Mouse (Mus musculus) liver, adult 2 months (tissue): ENCODE results near the gene Sipa1l2. TPM values are rescaled to one million over a fixed set of nuclear protein-coding genes. Genes with fewer than 3 reads are reported as not detected.

ENCODE experiments used
- DNase-seq: peaks from one replicate; pipeline ENCODE4 v3.0.0-alpha.2; 2011; ENCODE audit warnings: low read depth, low spot score; ENCODE audit errors: extremely low read depth
- H3K27ac ChIP-seq: fragments of 200-500 bp; replicated peaks from 2 replicates; pipeline ENCODE4 v1.5.1; 2012; ENCODE audit warnings: low read depth, mild to moderate bottlenecking, control low read depth, inconsistent platforms, low read length; ENCODE audit not compliant: insufficient read depth
- H3K27me3 ChIP-seq: fragments of 200-500 bp; 2 replicates; pipeline ENCODE4 v1.6.1; 2012; ENCODE audit warnings: mild to moderate bottlenecking, moderate library complexity, low read length, inconsistent platforms; ENCODE audit not compliant: control insufficient read depth, insufficient read depth
- H3K36me3 ChIP-seq: fragments of 200-500 bp; 2 replicates; pipeline ENCODE4 v1.6.1; 2012; ENCODE audit warnings: low read length, inconsistent platforms; ENCODE audit not compliant: control insufficient read depth, insufficient read depth
- H3K4me1 ChIP-seq: fragments of 200-500 bp; 2 replicates; pipeline ENCODE4 v1.6.1; 2011; ENCODE audit warnings: low read length; ENCODE audit not compliant: control insufficient read depth, insufficient read depth
- H3K4me3 ChIP-seq: fragments of 200-500 bp; 2 replicates; pipeline ENCODE4 v1.5.1; 2011; ENCODE audit warnings: low read depth, mild to moderate bottlenecking, control low read depth, low read length, moderate library complexity; ENCODE audit not compliant: insufficient read depth
- H3K79me2 ChIP-seq: fragments of 200-500 bp; 2 replicates; pipeline ENCODE4 v1.6.1; 2012; ENCODE audit warnings: inconsistent platforms, mild to moderate bottlenecking, low read length, moderate library complexity; ENCODE audit not compliant: control insufficient read depth, insufficient read depth
- H3K9ac ChIP-seq: fragments of 200-500 bp; 2 replicates; pipeline ENCODE4 v1.6.1; 2012; ENCODE audit warnings: low read depth, mild to moderate bottlenecking, control low read depth, inconsistent platforms, low read length
- CTCF ChIP-seq: fragments of 200-500 bp; IDR thresholded peaks from 2 replicates; pipeline ENCODE4 v1.5.1; 2011; ENCODE audit warnings: low read depth, low read length, control low read depth
- POLR2A ChIP-seq: fragments of 200-500 bp; IDR thresholded peaks from 2 replicates; pipeline ENCODE4 v1.6.1; 2011; ENCODE audit warnings: low read length, control low read depth; ENCODE audit not compliant: insufficient read depth; ENCODE audit errors: extremely low read depth
- WGBS: fragments of 180-500 bp; shearing (Covaris S2); methylation state at CpG from one replicate; pipeline ENCODE4 v1.1.7; 2018; 5-methylcytosine and 5-hydroxymethylcytosine counted together
- polyA plus RNA-seq: library from polyadenylated mRNA; depleted of rRNA; stranded (reverse); fragments of >200 nt; gene quantifications from 2 replicates; pipeline ENCODE4 v1.2.3, GENCODE M21; 2012
- total RNA-seq: library from RNA; depleted of rRNA; stranded (reverse); fragments of >200 nt; gene quantifications from 2 replicates; pipeline ENCODE4 v1.2.3, GENCODE M21; 2014

The Sipa1l2 gene
- total and polyA plus RNA-seq, 2 experiments, result 1.5 to 2.5 TPM

DNA sequence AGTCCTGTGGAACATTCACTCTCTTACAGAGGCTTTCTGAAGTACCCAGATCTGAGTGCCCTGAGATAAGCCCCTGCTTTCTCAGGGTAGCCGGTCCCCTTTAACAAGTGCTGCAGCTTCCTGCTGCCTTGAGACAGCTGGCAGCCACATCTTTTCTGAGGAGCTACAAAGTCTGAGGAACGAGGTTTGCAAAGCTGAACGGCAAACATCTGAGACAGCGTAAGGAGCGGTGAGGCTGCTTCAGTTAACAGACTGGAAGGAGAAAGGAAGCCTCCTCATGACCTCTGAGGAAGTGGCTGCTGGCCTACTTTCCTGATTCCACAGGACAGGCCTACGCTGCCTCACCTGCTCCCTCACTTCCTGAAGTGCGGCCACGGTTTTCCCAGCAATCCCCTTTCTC is 135.5 kb downstream of the Sipa1l2 start:
- 76% methylated on average over 8 of the region's 8 CpGs for WGBS
- no peaks in the 10 kb centered on the region for H3K79me2 ChIP-seq
- TF ChIP-seq POLR2A (no peak), CTCF (no peak)
- no peak overlapping the region for H3K9ac ChIP-seq
- H3K36me3 ChIP-seq, result no peaks in the 10 kb centered on the region; the same call in 1 of the 2 replicates
- H3K4me3 ChIP-seq, result no peak overlapping the region
- DNase-seq, result no peak
- no peaks in the 10 kb centered on the region for H3K4me1 ChIP-seq
- no peak overlapping the region for H3K27ac ChIP-seq
- no peaks in the 10 kb centered on the region for H3K27me3 ChIP-seq

- H3K27me3 ChIP-seq, result no peaks in the 10 kb centered on the region
- no peaks in the 10 kb centered on the region for H3K79me2 ChIP-seq
- H3K36me3 ChIP-seq, result no peaks in the 10 kb centered on the region; the same call in 1 of the 2 replicates
- no peak overlapping the region for H3K9ac ChIP-seq
- peak; percentile 55 for DNase-seq
- no peak overlapping the region for H3K27ac ChIP-seq
- no peak overlapping the region for H3K4me3 ChIP-seq
- H3K4me1 ChIP-seq, result no peaks in the 10 kb centered on the region
- WGBS, result 65% methylated on average over 3 of the region's 3 CpGs
- TF ChIP-seq POLR2A (no peak), CTCF (no peak)
Observed at GRCm38 (mm10) chr8:125431321-125431720, 138.3 kb downstream of the Sipa1l2 start.

DNA sequence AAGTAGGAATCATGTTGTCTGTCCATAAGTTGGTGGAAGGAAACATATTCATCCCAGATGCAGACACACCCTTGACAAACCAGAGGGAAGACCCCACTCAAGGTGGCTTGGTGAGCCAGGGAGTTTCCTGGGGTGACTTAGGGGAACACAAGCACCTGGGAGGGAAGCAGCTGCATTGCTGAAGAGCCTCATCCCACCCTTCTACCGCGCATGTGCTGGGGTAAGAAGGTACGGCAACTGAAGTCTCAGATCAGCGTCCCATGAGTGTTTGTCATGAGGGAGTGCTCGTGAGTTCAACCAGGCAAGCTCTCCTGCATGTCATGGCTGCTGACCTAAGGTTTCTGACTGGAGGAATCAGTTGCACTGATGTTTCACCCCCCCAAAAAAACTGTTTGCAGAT is 138.8 kb downstream of the Sipa1l2 start:
- Histone ChIP-seq H3K27me3 (no peaks in the 10 kb centered on the region), H3K4me1 (no peaks in the 10 kb centered on the region), H3K4me3 (no peak overlapping the region), H3K9ac (no peak overlapping the region), H3K27ac (no peak overlapping the region), H3K79me2 (no peaks in the 10 kb centered on the region), H3K36me3 (no peaks in the 10 kb centered on the region; the same call in 1 of the 2 replicates)
- no peak for DNase-seq
- TF ChIP-seq CTCF (no peak), POLR2A (no peak)
- 98% methylated on average over 5 of the region's 5 CpGs for WGBS

GRCm38 (mm10) chr8:125428979-125429690 is 140.5 kb downstream of the Sipa1l2 start:
- WGBS, result 88% methylated on average over 8 of the region's 8 CpGs
- H3K4me3 ChIP-seq, result no peak overlapping the region
- no peak overlapping the region for H3K9ac ChIP-seq
- no peaks in the 10 kb centered on the region for H3K4me1 ChIP-seq
- H3K36me3 ChIP-seq, result no peaks in the 10 kb centered on the region; the same call in 1 of the 2 replicates
- no peak for TF ChIP-seq POLR2A
- no peak for TF ChIP-seq CTCF
- no peaks in the 10 kb centered on the region for H3K79me2 ChIP-seq
- H3K27ac ChIP-seq, result no peak overlapping the region
- H3K27me3 ChIP-seq, result no peaks in the 10 kb centered on the region
- DNase-seq, result peak; percentile 16

DNA sequence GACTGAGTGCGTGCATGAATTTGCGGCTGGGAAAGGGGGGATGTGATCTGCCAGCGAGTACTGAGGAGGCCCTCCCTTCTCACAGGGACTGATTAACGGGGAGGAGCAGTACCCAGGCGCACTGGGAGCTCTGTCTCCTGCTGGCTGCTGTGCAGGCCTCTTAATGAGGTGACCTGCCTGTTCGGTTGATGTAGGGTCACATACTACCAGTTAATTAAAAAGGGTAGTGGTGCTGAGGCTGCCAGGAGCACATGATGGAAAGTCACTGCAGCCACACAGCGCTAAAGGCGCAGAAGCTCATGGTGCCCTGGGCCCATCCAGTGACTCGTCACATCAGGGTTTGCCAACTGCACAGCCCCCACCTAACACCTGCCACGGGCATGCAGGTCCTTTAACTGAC is 145.7 kb downstream of the Sipa1l2 start:
- TF ChIP-seq CTCF (no peak), POLR2A (no peak)
- H3K4me1 ChIP-seq, result no peaks in the 10 kb centered on the region
- H3K9ac ChIP-seq, result no peak overlapping the region
- 83% methylated on average over 10 of the region's 10 CpGs for WGBS
- H3K27ac ChIP-seq, result no peak overlapping the region
- no peak overlapping the region for H3K4me3 ChIP-seq
- H3K79me2 ChIP-seq, result no peaks in the 10 kb centered on the region
- no peak for DNase-seq
- H3K36me3 ChIP-seq, result no peaks in the 10 kb centered on the region
- H3K27me3 ChIP-seq, result no peaks in the 10 kb centered on the region

- WGBS, result 97% methylated on average over 14 of the region's 14 CpGs
- no peak for DNase-seq
- Histone ChIP-seq H3K27me3 (no peaks in the 10 kb centered on the region), H3K4me3 (no peak overlapping the region), H3K4me1 (peaks cover 3% of the 10 kb centered on the region; the same call in 1 of the 2 replicates), H3K79me2 (no peaks in the 10 kb centered on the region), H3K27ac (no peak overlapping the region), H3K36me3 (no peaks in the 10 kb centered on the region), H3K9ac (no peak overlapping the region)
- TF ChIP-seq POLR2A (no peak), CTCF (no peak)
Observed at GRCm38 (mm10) chr8:125419202-125419830, 150.3 kb downstream of the Sipa1l2 start.
